Mouse (Mus musculus) lung, postnatal 4 days (tissue): ENCODE results near the gene Zfp91.
"Not testable (repeated sequence)": the region's sequence is repeated elsewhere in the genome, so short reads cannot be mapped to it uniquely, and the experiment has no call there.

ENCODE experiments used
- DNase-seq, 2 experiments: peaks; one replicate each; pipeline ENCODE4 v3.0.0; 2021

The Zfp91 gene

GRCm38 (mm10) chr19:12792374-12792773 lies 3.6 kb downstream of the Zfp91 start:
- no peak for DNase-seq

- no peak for DNase-seq
Measured at GRCm38 (mm10) chr19:12787721-12788120, 8.2 kb downstream of the Zfp91 start.

- no peak for DNase-seq
Measured at GRCm38 (mm10) chr19:12786803-12787395, 9.0 kb downstream of the Zfp91 start.

- DNase-seq = no peak
Measured at GRCm38 (mm10) chr19:12780437-12780836, 15.5 kb downstream of the Zfp91 start.

- no peak for DNase-seq
Measured at GRCm38 (mm10) chr19:12770888-12771287, 25.0 kb downstream of the Zfp91 start.

- DNase-seq = no peak
Measured at GRCm38 (mm10) chr19:12765308-12765707, 30.6 kb downstream of the Zfp91 start, which contains the start of gene Cntf. TSS of gene Cntf (minus strand) at chr19:12765632.

- DNase-seq = peak in 1 of 2 experiments; percentile 9
Measured at GRCm38 (mm10) chr19:12762212-12763130, 33.5 kb downstream of the Zfp91 start.

GRCm38 (mm10) chr19:12759656-12760055 lies 36.3 kb downstream of the Zfp91 start:
- DNase-seq = no peak

- no peak for DNase-seq
Measured at GRCm38 (mm10) chr19:12758936-12759478, 36.9 kb downstream of the Zfp91 start.

GRCm38 (mm10) chr19:12756286-12756685 lies 39.6 kb downstream of the Zfp91 start:
- no peak for DNase-seq

GRCm38 (mm10) chr19:12731950-12732349 lies 64.0 kb downstream of the Zfp91 start:
- no peak for DNase-seq

GRCm38 (mm10) chr19:12731036-12731435 lies 64.9 kb downstream of the Zfp91 start:
- DNase-seq = no peak

GRCm38 (mm10) chr19:12725851-12726250 lies 70.1 kb downstream of the Zfp91 start:
- DNase-seq = no peak

GRCm38 (mm10) chr19:12722308-12722707 lies 73.6 kb downstream of the Zfp91 start:
- peak; percentile 32 to 45 for DNase-seq

- DNase-seq = not testable (repeated sequence)
Measured at GRCm38 (mm10) chr19:12721596-12721995, 74.3 kb downstream of the Zfp91 start.

- DNase-seq = not testable (repeated sequence)
Measured at GRCm38 (mm10) chr19:12720919-12721318, 75.0 kb downstream of the Zfp91 start.

- DNase-seq = no peak
Measured at GRCm38 (mm10) chr19:12720463-12720862, 75.5 kb downstream of the Zfp91 start.

- no peak for DNase-seq
Measured at GRCm38 (mm10) chr19:12719189-12719588, 76.7 kb downstream of the Zfp91 start.
